Mouse (Mus musculus): ENCODE data around the gene Henmt1. TPM values are rescaled to one million over a fixed set of nuclear protein-coding genes. Genes with fewer than 3 reads are reported as not detected.

Henmt1 gene
- total RNA-seq, 2 experiments from 2014 or later, result 4.4 to 5.8 TPM

- no peak for DNase-seq
- intact Hi-C loops (cut with DNase I), result no loop called here
Observed at GRCm38 (mm10) chr3:108933557-108933956, 6.1 kb upstream of the Henmt1 start.

DNA sequence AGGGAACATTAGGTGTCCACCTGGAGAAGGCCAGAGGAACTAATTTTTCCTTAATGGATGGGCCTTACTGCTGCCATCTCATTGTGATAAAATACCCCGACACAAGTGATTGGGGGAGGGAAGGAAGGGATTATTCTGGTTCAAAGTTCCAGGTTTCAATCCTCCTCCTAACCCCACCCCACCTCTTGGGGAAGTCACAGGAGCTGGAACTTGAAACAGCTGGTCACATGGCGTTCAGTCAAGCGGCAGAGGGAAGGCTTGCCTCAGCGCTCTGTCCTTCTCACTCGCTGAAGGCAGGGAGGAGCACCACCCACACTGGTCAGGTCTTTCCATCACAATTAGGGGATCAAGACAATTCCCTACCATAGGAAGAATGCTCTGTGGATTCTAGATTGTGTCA lies 982 bp upstream of the Henmt1 start:
- no peak for DNase-seq
- intact Hi-C loops (cut with DNase I), result no loop called here

- intact Hi-C loops (cut with DNase I), result no loop called here
- peak; percentile 25 for DNase-seq
Observed at GRCm38 (mm10) chr3:108940001-108940633, 444 bp downstream of the Henmt1 start, which contains the start of gene Gm9857. Gm9857 (minus strand) TSS chr3:108940445.

GRCm38 (mm10) chr3:108940996-108941395 lies 1.3 kb downstream of the Henmt1 start:
- intact Hi-C loops (cut with DNase I), result no loop called here
- no peak for DNase-seq

DNA sequence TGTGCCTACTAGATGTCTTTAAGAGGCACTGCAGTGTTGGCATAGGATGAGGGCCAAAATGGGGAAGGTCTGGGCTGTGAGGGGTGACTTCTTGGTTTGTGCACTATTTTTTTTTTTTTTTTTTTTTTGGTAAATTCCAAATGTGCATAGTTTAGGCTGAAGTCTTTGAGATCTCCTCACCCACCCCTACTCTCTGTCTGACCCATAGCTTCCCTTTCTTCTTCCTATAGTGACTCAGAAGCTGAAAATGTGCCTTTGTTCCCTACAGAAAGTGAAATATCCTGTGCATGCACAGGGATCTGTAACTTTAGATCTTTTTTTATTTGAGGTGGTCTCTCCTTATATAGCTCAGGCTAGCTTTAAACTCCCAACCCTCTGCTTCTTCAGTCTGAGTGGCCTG lies 18.3 kb downstream of the Henmt1 start:
- no peak for DNase-seq
- intact Hi-C loops (cut with DNase I), result no loop called here

GRCm38 (mm10) chr3:108959680-108960295 lies 20.1 kb downstream of the Henmt1 start:
- no peak for DNase-seq
- intact Hi-C loops (cut with DNase I), result loop anchor here (5.0 kb wide), 1 partner anchor 47 kb away; the partner anchor contains the start of gene Prpf38b

DNA sequence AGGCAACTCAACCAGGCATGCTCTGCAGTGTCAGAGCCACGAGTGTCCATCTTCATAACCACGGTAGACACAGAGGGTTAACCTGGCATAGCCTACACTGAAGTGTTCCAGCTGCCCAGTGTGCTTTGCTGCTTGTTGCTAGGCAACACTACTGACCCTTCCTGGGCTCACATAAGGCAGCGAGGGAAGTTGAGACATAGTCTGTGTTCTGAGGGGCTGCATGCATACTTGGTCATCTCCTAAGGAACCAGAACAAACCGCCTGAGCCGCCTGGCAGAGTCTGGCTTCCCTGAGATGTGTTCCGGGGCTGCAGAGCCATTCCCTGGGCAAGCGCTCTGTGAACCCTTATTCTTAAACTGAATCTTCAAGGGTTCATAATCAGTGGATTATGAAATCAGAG lies 21.6 kb downstream of the Henmt1 start:
- intact Hi-C loops (cut with DNase I), result loop anchor here (5.0 kb wide), 1 partner anchor 49 kb away; the partner anchor contains the start of gene Prpf38b

GRCm38 (mm10) chr3:108961655-108962054 lies 22.0 kb downstream of the Henmt1 start:
- intact Hi-C loops (cut with DNase I), result loop anchor here (5.0 kb wide), 1 partner anchor 49 kb away; the partner anchor contains the start of gene Prpf38b
- no peak for DNase-seq

More for the DNA sequence above, 21.6 kb downstream of the Henmt1 start:
- DNase-seq, result peak; percentile 56

DNA sequence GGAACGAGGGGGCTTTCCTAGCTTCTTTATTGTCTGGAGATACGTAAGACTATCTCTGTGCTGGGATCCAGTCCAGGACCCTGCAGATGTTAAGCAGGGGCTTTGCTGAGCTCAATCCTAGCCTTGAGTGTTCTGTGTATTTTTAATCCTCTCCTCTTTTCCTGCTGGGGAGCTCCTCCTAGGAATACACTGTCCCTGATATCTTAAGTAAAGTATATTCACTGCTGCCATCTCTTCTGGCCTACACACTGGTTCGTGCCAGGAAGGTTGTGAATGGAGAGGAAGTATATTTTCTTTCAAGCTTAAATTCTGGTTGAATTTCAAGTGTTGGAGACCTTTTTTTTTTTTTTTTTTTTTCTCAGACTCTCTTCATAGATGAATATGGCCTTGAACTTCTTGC lies 23.6 kb downstream of the Henmt1 start:
- intact Hi-C loops (cut with DNase I), result loop anchor here (5.0 kb wide), 1 partner anchor 51 kb away; the partner anchor contains the start of gene Prpf38b
- DNase-seq, result no peak

DNA sequence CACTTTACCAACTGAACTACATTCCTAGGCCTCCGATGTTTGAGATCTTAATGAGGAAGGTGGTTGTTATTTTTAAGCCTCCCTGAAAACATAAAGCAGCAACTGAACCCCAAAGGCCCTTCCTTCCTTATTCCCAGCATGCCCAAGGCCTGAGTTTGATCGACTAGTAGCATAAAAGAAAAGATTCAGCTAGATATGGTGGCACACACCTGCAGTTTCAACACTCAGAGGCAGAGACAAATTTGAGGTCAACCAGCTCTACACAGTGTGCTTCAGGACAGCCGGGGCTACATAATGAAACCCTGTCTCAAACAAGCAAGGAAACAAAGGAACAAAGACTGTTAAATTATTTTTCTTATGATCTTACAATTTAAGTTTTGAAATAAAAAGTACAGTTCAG lies 24.1 kb downstream of the Henmt1 start:
- intact Hi-C loops (cut with DNase I), result loop anchor here (5.0 kb wide), 1 partner anchor 51 kb away; the partner anchor contains the start of gene Prpf38b

DNA sequence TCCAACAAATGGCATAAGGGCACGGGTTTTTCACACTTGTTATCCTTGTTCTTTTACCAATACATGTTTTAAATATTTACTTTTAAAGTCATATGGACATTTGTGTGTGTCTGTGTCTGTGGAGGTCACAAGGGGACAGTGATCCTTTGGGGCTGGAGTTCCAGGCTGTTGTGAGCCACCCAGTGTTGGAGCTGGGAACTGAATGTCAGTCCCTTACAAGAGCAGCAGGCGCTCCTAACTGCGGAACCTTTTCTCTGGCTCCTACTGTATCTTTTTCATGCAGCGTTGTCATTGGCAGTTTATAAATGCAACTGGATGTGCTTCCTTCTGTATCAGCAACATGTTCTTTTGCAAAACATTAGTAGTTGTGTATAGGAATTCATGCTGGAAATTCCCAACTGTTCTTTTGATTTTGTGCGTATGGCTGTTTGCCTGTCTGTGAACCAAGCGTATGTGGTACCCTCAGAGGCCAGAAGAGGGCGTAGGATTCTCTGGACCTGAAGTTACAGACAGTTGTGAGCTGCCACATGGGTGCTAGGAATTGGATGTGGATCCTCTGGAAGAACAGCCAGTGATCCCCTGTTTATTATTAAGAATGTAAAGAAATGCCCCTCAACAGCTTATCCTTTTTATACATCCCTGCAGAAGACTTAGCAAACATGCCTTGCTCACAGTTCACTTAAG lies 24.8 kb downstream of the Henmt1 start:
- DNase-seq, result no peak
- intact Hi-C loops (cut with DNase I), result loop anchor here (5.0 kb wide), 1 partner anchor 52 kb away; the partner anchor contains the start of gene Prpf38b

More for the DNA sequence above, 24.1 kb downstream of the Henmt1 start:
- DNase-seq, result no peak

GRCm38 (mm10) chr3:108966051-108966450 lies 26.4 kb downstream of the Henmt1 start:
- intact Hi-C loops (cut with DNase I), result no loop called here
- no peak for DNase-seq

DNA sequence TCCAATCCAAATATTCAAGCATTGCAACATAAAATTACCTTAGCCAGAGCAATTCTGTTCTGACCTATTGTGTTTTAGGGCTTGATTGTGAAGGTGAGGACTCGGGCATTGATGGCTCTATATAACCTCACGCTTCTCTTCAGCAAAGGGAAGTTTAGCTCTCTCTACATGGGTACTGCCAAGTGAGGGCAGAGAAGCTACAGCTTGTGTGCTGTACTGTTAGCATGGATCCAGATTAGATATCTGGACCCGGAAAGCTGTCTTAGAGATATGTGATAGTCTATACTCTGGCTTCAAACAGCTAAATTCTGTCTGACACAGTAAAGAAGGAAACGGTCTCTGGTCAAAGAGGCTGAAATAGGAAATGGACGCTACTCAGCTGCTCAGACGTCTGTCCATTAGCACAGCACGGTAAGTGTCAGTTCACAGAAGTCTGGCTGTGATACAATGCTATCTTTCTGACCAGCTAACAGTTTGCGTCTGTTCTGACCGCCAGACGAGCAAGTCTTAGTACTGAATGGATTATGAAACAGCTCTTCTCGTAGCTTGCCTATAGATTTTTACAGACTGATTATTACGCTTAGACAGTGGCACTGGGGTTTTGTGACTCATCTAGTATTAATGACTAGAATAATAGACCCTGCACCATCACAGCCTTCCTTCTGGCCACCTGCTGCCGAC lies 34.4 kb downstream of the Henmt1 start:
- DNase-seq, result no peak
- intact Hi-C loops (cut with DNase I), result no loop called here

GRCm38 (mm10) chr3:108974920-108975485 lies 35.3 kb downstream of the Henmt1 start:
- intact Hi-C loops (cut with DNase I), result no loop called here
- no peak for DNase-seq

GRCm38 (mm10) chr3:108977340-108978030 lies 37.8 kb downstream of the Henmt1 start:
- DNase-seq, result no peak
- intact Hi-C loops (cut with DNase I), result no loop called here

DNA sequence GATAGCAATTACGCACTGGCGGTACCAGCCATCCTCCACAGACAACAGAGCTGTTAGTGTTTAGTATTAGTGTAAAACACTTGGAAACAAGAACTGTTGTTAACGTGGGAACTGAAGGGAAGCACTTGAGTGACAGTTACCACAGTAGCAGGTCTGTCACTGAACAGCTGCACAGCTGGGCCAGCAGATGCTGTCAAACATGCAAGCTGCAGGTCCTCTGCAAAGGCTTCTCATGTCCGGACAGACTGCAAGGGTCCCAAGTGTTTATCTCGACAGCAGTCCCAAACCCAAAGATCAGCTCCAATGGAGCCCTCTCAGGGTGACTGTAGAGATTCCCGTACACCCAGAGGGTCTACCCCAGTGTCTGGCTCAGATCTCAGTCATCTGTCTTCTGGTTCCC lies 42.3 kb downstream of the Henmt1 start:
- intact Hi-C loops (cut with DNase I), result no loop called here
- no peak for DNase-seq

DNA sequence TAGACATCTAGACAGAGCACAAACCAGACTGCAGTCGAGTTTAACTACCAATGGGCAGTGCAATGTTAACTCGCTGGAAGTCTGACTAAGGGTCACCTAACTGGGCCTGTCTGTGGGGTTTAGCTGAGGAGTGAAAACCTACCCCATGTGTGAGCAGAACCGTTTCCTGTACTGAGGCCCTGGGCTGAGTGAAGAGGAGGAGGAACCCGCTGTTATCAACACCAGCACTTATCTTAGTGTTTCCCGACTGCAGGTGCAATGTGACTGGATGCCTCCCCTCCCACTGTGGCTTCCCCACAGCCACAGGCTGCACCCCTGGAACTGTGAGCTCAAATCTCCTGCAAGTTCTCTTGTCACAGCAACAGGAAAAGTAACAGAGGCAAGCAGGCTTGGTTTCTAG lies 44.3 kb downstream of the Henmt1 start:
- intact Hi-C loops (cut with DNase I), result no loop called here
- no peak for DNase-seq

DNA sequence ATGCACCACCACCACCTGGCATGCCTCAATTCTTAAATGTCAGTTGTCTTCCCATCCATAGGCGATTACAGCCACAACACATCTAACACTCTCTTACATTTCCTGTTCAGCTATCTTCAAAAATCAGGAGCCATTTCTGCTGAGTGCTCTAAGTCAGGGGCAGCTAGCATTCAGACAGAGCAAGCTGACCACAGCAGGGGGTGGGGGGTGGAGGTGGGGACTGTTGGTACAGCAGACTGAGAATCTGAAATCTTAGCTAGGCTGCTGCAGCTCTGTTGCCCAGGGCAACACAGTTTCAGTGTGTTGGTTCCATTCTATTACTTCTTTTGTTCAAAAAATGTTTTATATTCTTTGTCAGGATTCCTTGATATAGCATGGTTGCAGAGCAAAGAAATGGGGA lies 46.9 kb downstream of the Henmt1 start:
- intact Hi-C loops (cut with DNase I), result no loop called here
- DNase-seq, result peak; percentile 46

DNA sequence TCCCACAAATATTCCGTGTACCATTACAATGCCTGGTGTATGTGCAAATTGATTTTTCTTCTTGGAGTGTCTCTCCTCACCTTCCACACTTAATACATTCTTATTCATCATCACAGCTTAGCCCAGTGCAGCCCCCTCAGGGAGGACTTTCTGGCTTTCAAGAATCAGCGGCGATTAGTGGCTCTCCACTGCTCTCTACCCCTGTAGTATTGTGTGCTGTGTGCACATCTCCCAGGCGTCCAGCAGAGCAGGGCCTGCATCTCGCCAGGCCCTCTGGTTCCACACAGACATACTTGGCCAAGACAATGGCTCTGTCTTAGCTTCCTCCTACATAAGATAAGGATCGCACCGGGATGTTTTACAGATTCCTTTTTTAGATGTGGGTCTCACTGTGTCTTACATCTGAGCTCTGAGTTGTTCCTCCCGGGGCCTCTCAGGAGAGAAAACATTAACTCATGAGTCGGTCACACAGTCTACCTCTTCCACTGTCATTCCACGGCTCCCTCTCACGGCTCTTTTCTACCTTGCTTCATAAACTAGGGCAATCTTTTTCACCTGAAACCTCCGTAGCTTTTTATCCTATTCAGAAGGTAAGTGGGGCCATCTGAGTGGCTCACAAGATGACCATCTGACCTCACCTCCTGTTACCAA lies 47.5 kb downstream of the Henmt1 start:
- DNase-seq, result no peak
- intact Hi-C loops (cut with DNase I), result no loop called here
